Mouse (Mus musculus): Measurements from ENCODE around the gene C330021F23Rik.
A peak's percentile ranks its signal among the peaks of the same experiment; 100 is the strongest.
"Not testable (repeated sequence)": the region's sequence is repeated elsewhere in the genome, so short reads cannot be mapped to it uniquely, and the experiment has no call there.

Gene C330021F23Rik

GRCm38 (mm10) chr8:3567641-3568371 lies at the start of gene C330021F23Rik:
Gene C330021F23Rik (plus strand): TSS chr8:3567990.
- peak; percentile 26 to 58 for DNase-seq

GRCm38 (mm10) chr8:3522007-3522697 lies 45.6 kb upstream of the C330021F23Rik start:
- DNase-seq = no peak

- no peak for DNase-seq
Measured at GRCm38 (mm10) chr8:3530816-3531215, 37.0 kb upstream of the C330021F23Rik start.

GRCm38 (mm10) chr8:3531936-3532335 lies 35.9 kb upstream of the C330021F23Rik start:
- no peak for DNase-seq

GRCm38 (mm10) chr8:3536053-3536841 lies 31.5 kb upstream of the C330021F23Rik start:
- DNase-seq = no peak

DNA sequence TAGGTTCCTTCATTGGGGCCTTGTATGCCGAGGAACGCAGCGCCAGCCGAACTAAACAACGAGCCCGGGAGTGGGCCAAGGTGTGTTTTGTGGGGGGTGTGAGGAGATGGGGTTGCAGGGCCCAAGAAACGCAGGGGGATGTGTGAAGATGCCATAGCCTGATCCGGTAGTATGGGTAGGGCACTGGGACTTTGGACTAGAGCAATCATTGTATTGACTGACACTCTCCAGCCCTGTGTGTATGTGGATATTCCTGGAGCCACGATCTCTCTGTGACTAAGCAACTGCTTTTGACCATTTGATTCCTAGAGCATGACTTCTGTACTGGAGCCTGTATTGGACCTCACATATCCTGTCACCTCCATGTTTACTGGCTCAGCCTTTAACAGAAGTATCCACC lies 30.9 kb upstream of the C330021F23Rik start:
- no peak for DNase-seq

GRCm38 (mm10) chr8:3537666-3538065 lies 30.1 kb upstream of the C330021F23Rik start:
- DNase-seq = no peak

DNA sequence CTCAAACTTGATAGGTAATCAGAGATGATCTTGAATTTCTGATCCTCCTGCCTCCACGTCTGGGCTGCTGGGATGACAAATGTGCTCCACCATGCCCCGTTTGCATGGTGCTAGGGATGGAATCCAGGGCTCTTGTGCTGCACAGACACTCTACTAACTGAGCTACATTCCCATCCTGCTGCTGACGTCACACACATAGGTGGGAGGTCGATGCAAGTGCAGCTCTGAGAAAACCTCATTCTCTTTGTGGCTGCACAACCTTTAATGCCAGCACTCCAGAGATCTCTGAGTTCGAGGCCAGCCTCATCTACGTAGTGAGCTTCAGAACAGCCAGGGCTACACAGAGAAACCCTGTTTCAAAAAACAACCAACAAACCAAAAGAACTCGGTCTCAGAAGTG lies 28.6 kb upstream of the C330021F23Rik start:
- no peak for DNase-seq

- DNase-seq = no peak
Measured at GRCm38 (mm10) chr8:3540076-3540475, 27.7 kb upstream of the C330021F23Rik start.

- no peak for DNase-seq
Measured at GRCm38 (mm10) chr8:3546511-3546910, 21.3 kb upstream of the C330021F23Rik start.

DNA sequence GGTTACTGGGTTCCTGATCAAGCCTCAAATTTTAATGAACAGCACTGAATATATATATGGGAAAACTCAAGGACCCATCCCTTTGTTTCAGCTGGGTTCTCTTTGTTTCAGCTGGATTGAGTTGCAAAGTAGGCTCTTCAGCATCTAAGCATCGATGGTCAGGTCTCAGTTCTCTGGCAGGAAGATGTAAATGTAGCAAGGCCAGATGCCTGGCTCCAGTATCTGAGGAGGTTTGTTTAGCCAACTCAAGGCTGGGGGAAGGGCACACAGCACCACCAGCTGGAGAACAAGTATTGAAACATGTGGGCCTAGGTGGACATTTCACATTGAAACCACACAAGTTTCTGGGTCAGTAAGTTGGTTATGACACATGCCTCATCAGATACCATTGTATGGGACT lies 15.6 kb upstream of the C330021F23Rik start:
- DNase-seq = no peak

GRCm38 (mm10) chr8:3556114-3556513 lies 11.7 kb upstream of the C330021F23Rik start:
- DNase-seq = no peak

DNA sequence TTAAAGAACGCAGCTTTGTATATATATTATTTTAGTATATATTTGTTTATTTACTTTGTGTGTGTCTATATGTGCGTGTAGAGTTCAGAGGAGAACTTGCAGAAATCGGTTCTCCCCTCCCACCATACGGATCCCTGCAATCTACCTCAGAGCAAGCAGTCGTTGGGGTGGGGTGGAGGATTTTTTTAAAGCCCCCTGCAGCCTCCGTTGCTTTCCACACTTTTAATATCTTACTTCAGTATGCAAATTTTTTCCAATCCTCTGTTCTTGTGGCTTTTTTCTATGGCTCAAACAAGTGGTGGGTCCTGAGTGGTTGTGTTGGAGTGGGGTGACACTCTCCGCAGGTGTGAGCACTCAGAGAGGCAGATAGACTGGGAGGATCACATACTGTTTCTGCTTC lies 588 bp downstream of the C330021F23Rik start:
- no peak for DNase-seq

- DNase-seq = no peak
Measured at GRCm38 (mm10) chr8:3569784-3570183, 2.0 kb downstream of the C330021F23Rik start.

GRCm38 (mm10) chr8:3574546-3574945 lies 6.8 kb downstream of the C330021F23Rik start:
- DNase-seq = no peak

DNA sequence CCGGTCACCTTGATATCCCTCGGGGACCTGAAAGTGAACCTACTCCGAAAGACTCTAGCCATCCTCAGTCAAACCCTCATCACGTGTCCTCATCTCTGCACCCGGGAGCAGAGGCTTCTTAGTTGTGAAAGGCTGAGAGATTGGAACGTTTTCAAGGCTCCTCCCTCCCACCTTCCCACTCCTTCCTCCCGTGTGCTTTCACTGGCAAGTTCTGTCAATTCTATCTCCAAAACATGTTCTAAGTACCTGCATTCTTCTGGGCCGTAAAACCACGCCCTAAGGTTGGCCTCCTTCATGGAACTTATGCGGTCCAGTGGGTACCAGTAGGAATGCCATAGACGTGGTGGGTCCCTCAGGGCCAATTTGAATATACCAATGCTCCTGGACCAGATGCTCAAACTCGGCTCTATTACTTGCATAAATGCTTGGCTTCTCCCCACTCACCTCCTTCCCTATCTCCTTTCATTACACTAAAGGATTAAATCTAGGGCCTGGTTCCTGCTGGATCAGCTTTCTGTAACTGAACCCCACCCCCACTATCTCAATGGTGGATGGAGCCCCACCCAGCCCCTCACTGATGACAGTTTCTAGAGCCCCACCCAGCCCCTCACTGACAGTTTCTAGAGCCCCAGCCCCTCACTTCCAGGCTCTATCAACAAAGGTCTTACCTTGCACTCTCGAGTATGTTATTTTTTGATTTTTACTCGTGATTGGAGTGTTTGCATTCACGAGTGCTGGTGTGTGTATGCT lies 8.6 kb downstream of the C330021F23Rik start:
- DNase-seq = no peak

DNA sequence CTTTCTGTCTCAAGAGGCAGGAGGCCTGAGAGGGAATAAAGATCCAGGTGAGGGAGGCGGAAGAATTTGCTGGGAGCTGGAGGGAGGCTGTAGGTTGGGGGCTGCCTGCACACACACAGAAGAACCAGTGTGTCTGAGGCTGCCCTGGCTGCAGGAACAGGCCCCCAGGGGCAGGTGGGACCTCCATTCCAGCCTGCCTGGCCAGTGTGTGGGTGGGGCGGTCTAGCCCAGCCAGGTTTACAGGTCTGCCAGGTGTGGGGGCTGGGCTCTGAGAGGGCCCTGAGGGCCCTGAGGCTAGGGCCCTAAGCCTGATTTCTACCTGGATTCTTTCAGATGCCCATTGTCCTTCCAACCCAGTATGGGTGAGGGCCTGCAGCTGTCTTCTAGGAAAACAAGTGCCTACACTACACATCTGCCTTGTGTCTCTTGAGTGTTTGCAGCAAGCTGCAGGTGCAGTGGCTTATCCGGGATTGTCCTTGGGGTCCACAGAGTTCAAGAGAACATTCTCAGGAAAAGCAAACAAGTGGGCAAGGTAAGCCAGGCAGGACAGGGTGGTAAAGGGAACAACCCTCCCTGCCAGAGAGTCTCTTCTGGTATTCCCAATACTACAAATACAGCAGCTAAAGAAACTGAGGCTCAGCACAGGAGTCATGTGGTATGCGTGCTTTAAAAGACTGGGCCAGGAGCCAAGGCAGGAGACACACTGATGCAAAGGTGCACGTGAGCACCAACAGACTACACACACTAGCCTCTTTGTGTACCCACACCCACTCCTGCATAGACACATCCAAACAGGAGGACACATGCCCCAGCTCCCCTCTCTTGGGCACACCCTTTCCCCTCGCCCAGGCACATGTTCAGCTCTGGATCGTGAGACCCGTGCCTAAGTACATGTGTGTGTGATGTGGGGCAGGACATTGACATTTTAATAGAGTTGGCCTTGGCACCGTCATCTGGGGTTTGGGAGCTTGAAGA lies 11.9 kb downstream of the C330021F23Rik start:
- no peak for DNase-seq

DNA sequence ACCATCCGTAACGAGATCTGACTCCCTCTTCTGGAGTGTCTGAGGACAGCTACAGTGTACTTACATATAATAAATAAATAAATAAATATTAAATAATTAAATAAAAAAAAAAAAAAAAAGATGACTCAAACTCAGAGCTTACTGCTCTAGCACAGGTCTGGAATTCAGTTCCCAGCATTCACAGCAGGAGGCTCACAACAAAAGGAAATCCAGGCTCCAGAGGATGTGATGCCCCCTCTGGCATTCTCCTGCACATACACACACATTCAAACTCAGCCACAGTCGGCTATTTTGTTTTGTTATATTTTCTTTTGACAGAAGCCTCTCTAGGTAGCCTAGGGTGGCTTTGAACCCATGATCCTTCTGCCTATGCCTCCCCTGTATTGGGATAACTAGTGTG lies 14.2 kb downstream of the C330021F23Rik start:
- DNase-seq = not testable (repeated sequence)

DNA sequence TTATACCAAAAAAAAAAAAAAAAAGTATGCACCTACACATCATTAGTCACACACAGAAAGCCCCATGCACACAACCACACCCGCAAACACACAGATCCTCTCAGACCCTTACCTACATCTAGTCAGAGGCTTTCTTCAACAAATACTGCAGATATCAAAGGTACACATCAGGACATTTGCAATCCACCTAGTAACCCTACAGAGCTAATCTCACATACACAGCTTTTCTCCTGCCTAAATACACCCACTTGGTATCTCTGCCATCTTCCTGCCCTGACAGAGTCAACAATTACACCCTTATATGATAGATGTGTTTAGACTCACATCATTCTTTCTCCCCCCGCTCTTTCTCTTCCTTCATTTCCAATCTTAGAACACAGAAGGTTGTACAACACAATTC lies 18.7 kb downstream of the C330021F23Rik start:
- no peak for DNase-seq

DNA sequence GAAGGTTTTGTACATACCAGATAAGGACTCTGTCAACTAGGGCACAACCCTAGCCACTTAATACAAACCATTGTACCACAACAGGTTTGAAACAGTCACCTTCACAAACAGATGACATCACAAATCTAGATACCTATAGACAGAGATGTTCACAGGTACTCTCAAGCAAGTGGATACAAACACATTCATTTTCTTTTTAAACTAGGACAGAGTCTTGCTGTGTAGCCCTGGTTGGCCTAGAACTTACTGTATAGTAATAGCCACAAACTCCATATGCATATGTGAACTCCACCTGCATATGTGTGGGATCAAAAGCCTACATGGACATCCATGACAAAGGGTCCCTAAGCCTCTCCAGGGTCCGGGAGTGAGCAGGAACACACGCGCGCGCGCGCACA lies 19.2 kb downstream of the C330021F23Rik start, which contains the start of gene Camsap3:
Gene Camsap3, plus strand, starts transcription at position 301 of the 398 bp plus-strand sequence.
- no peak for DNase-seq

Measured in kidney, postnatal 4 days (tissue).